Mouse (Mus musculus) layer of hippocampus, adult 9-10 months (tissue): ENCODE results near the gene Usp32.

ENCODE experiments used
- DNase-seq: peaks from one replicate; pipeline ENCODE4 v3.0.0; 2022; ENCODE audit warnings: low spot score

Gene Usp32

GRCm38 (mm10) chr11:85123267-85123992, 16.5 kb downstream of the Usp32 start:
- no peak for DNase-seq

- no peak for DNase-seq
Measured at GRCm38 (mm10) chr11:85122073-85122472, 17.9 kb downstream of the Usp32 start.

GRCm38 (mm10) chr11:85117160-85117559, 22.8 kb downstream of the Usp32 start:
- no peak for DNase-seq

GRCm38 (mm10) chr11:85116084-85116844, 23.7 kb downstream of the Usp32 start:
- DNase-seq, result no peak

GRCm38 (mm10) chr11:85109957-85110356, 30.0 kb downstream of the Usp32 start:
- DNase-seq, result no peak

GRCm38 (mm10) chr11:85107217-85107616, 32.7 kb downstream of the Usp32 start:
- DNase-seq, result no peak

- no peak for DNase-seq
Measured at GRCm38 (mm10) chr11:85105836-85106235, 34.1 kb downstream of the Usp32 start.

GRCm38 (mm10) chr11:85103763-85104162, 36.2 kb downstream of the Usp32 start:
- DNase-seq, result no peak

- DNase-seq, result no peak
Measured at GRCm38 (mm10) chr11:85095116-85095515, 44.8 kb downstream of the Usp32 start.

- no peak for DNase-seq
Measured at GRCm38 (mm10) chr11:85086253-85086652, 53.7 kb downstream of the Usp32 start.

- no peak for DNase-seq
Measured at GRCm38 (mm10) chr11:85067871-85068270, 72.1 kb downstream of the Usp32 start.

- no peak for DNase-seq
Measured at GRCm38 (mm10) chr11:85058562-85058961, 81.4 kb downstream of the Usp32 start.

GRCm38 (mm10) chr11:85057544-85057943, 82.4 kb downstream of the Usp32 start:
- DNase-seq, result no peak

GRCm38 (mm10) chr11:85056901-85057300, 83.1 kb downstream of the Usp32 start:
- DNase-seq, result no peak

- DNase-seq, result no peak
Measured at GRCm38 (mm10) chr11:85055561-85055960, 84.4 kb downstream of the Usp32 start.

- no peak for DNase-seq
Measured at GRCm38 (mm10) chr11:85039256-85039655, 100.7 kb downstream of the Usp32 start.

- no peak for DNase-seq
Measured at GRCm38 (mm10) chr11:85013121-85013520, 126.8 kb downstream of the Usp32 start.

GRCm38 (mm10) chr11:85003566-85003965, 136.4 kb downstream of the Usp32 start:
- peak; percentile 64 for DNase-seq

- no peak for DNase-seq
Measured at GRCm38 (mm10) chr11:84995241-84995640, 144.7 kb downstream of the Usp32 start.

GRCm38 (mm10) chr11:84992996-84993395, 147.0 kb downstream of the Usp32 start:
- no peak for DNase-seq

- DNase-seq, result no peak
Measured at GRCm38 (mm10) chr11:84988341-84988919, 151.5 kb downstream of the Usp32 start.

- DNase-seq, result no peak
Measured at GRCm38 (mm10) chr11:84985421-84985820, 154.5 kb downstream of the Usp32 start.

- DNase-seq, result no peak
Measured at GRCm38 (mm10) chr11:84980697-84981096, 159.3 kb downstream of the Usp32 start.
